Mouse (Mus musculus): ENCODE measurements around the gene Spata20.

- TF ChIP-seq POLR2A (IDR thresholded peaks at IDR 0.05; ENCODE audit: insufficient read depth, low read depth, low read length), result no peak
- no peak for TF ChIP-seq CTCF (IDR thresholded peaks at IDR 0.05; ENCODE audit: insufficient read depth, low read depth, low read length)
Observed at GRCm38 (mm10) chr11:94499035-94499434, 13.1 kb upstream of the Spata20 start.

Data from olfactory bulb, adult 2 months (tissue).